Mouse (Mus musculus): Measurements from ENCODE around the gene Defa20.
"Not testable (repeated sequence)": the region's sequence is repeated elsewhere in the genome, so short reads cannot be mapped to it uniquely, and the experiment has no call there.

The Defa20 gene

GRCm38 (mm10) chr8:21508958-21509357 is at the start of gene Defa20:
Gene Defa20, plus strand, starts transcription at chr8:21509258.
- not testable (repeated sequence) for DNase-seq

DNA sequence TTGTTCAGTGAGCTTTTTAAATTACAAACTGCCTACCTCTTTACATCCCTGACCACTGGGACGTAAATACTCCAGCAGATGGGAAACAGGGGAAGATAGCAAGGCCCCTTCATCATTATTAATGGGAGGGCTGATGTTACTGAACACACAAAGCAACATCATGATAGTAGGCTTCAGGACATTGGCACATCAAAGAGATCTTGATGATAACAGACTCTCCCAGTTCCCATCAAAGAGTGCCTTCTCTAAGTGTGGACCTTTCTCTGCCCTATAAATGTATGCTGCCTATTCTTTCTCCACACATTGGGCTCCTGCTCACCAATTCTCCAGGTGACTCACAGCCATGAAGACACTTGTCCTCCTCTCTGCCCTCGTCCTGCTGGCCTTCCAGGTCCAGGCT is 19.7 kb downstream of the Defa20 start, which contains the start of gene Defa32:
Gene Defa32, plus strand, starts transcription at position 301 of the 400 bp plus-strand sequence.
- DNase-seq = not testable (repeated sequence)
